Mouse (Mus musculus) MEL (cell line): Measurements from ENCODE around the gene Dnm1. TPM values are rescaled to one million over a fixed set of nuclear protein-coding genes. Genes with fewer than 3 reads are reported as not detected.

Experiments
- DNase-seq: peaks from one replicate; pipeline ENCODE4 v3.0.0; 2011; ENCODE audit warnings: low read depth, low spot score
- H3K27ac ChIP-seq: 2 replicates; pipeline ENCODE4 v1.5.1; 2012; ENCODE audit warnings: low read depth, mild to moderate bottlenecking, control low read depth, low read length, moderate library complexity; ENCODE audit not compliant: control insufficient read depth
- H3K27me3 ChIP-seq, 2 experiments: fragments of 150-350 bp in 1 of 2; sonication (generic) in 1 of 2; 2 replicates each; pipeline ENCODE4 v1.6.1; 2012; ENCODE audit warnings: low read length in 2 of 2, mild to moderate bottlenecking in 2 of 2, improper control_type of control experiment in 1 of 2, moderate library complexity in 1 of 2; ENCODE audit not compliant: insufficient read depth in 2 of 2, control insufficient read depth in 1 of 2
- H3K36me3 ChIP-seq, 2 experiments: 2 replicates each; pipeline ENCODE4 v1.6.1; 2012 to 2014; ENCODE audit warnings: low read length in 2 of 2, improper control_type of control experiment in 1 of 2, inconsistent platforms in 1 of 2, mild to moderate bottlenecking in 1 of 2; ENCODE audit not compliant: insufficient read depth in 2 of 2, control insufficient read depth in 1 of 2
- H3K4me1 ChIP-seq, 2 experiments: fragments of 150-350 bp in 1 of 2; sonication (generic) in 1 of 2; 2 replicates each; pipeline ENCODE4 v1.6.1; 2012; ENCODE audit warnings: low read length in 2 of 2, improper control_type of control experiment in 1 of 2, mild to moderate bottlenecking in 1 of 2; ENCODE audit not compliant: insufficient read depth in 2 of 2, control insufficient read depth in 1 of 2
- H3K4me3 ChIP-seq, 2 experiments: fragments of 150-350 bp in 1 of 2; sonication (generic) in 1 of 2; 2 replicates each; pipeline ENCODE4 v1.5.1; 2012; ENCODE audit warnings: low read depth in 2 of 2, low read length in 2 of 2, mild to moderate bottlenecking in 2 of 2, moderate library complexity in 2 of 2, control low read depth in 1 of 2, improper control_type of control experiment in 1 of 2; ENCODE audit not compliant: control insufficient read depth in 1 of 2, insufficient read depth in 1 of 2
- H3K79me2 ChIP-seq: 2 replicates; pipeline ENCODE4 v1.6.1; 2012; ENCODE audit warnings: mild to moderate bottlenecking, low read length, moderate library complexity; ENCODE audit not compliant: control insufficient read depth, poor library complexity, insufficient read depth
- H3K9ac ChIP-seq: 2 replicates; pipeline ENCODE4 v1.6.1; 2012; ENCODE audit warnings: low read depth, mild to moderate bottlenecking, control low read depth, low read length, moderate library complexity; ENCODE audit not compliant: control insufficient read depth, poor library complexity, severe bottlenecking
- H3K9me3 ChIP-seq: fragments of 150-350 bp; sonication (generic); replicated peaks from 2 replicates; pipeline ENCODE4 v1.6.1; 2012; ENCODE audit warnings: mild to moderate bottlenecking, low read length, improper control_type of control experiment, moderate library complexity; ENCODE audit not compliant: insufficient read depth
- BHLHE40 ChIP-seq: IDR thresholded peaks from 2 replicates; pipeline ENCODE4 v1.6.1; 2012; ENCODE audit warnings: low read depth, mild to moderate bottlenecking, inconsistent platforms, low read length, improper control_type of control experiment, borderline replicate concordance
- CHD1 ChIP-seq: IDR thresholded peaks from 2 replicates; pipeline ENCODE4 v1.6.1; 2012; ENCODE audit warnings: low read depth, mild to moderate bottlenecking, inconsistent platforms, low read length, improper control_type of control experiment
- CTCF ChIP-seq, 3 experiments: IDR thresholded peaks in 2 of 3; conservative IDR thresholded peaks in 1 of 3; 2 replicates each; pipeline ENCODE4 v1.5.1; 2011 to 2012; ENCODE audit warnings: low read length in 3 of 3, low read depth in 2 of 3, mild to moderate bottlenecking in 2 of 3, improper control_type of control experiment in 1 of 3, inconsistent platforms in 1 of 3, mixed read lengths in 1 of 3, moderate library complexity in 1 of 3; ENCODE audit not compliant: control insufficient read depth in 1 of 3, insufficient read depth in 1 of 3, poor library complexity in 1 of 3, severe bottlenecking in 1 of 3
- E2F4 ChIP-seq: IDR thresholded peaks from 2 replicates; pipeline ENCODE4 v1.6.1; 2011; ENCODE audit warnings: low read depth, low read length, improper control_type of control experiment, borderline replicate concordance
- ELF1 ChIP-seq: IDR thresholded peaks from 2 replicates; pipeline ENCODE4 v1.6.1; 2014; ENCODE audit warnings: low read depth, mild to moderate bottlenecking, inconsistent platforms, low read length, improper control_type of control experiment, moderate library complexity
- EP300 ChIP-seq, 2 experiments: IDR thresholded peaks; 2 replicates each; pipeline ENCODE4 v1.6.1; 2011; ENCODE audit warnings: improper control_type of control experiment in 2 of 2, low read length in 2 of 2, low read depth in 1 of 2, mild to moderate bottlenecking in 1 of 2
- HCFC1 ChIP-seq: IDR thresholded peaks from 2 replicates; pipeline ENCODE4 v1.6.1; 2012; ENCODE audit warnings: low read depth, mild to moderate bottlenecking, inconsistent platforms, low read length, improper control_type of control experiment, moderate library complexity
- MAFK ChIP-seq: IDR thresholded peaks from 2 replicates; pipeline ENCODE4 v1.6.1; 2011; ENCODE audit warnings: low read depth, mild to moderate bottlenecking, low read length, improper control_type of control experiment, borderline replicate concordance
- MAX ChIP-seq: IDR thresholded peaks from 2 replicates; pipeline ENCODE4 v1.6.1; 2011; ENCODE audit warnings: low read length, improper control_type of control experiment
- MAZ ChIP-seq: IDR thresholded peaks from 2 replicates; pipeline ENCODE4 v1.6.1; 2012; ENCODE audit warnings: low read depth, mild to moderate bottlenecking, inconsistent platforms, low read length, improper control_type of control experiment
- MXI1 ChIP-seq: IDR thresholded peaks from 2 replicates; pipeline ENCODE4 v1.6.1; 2011; ENCODE audit warnings: mild to moderate bottlenecking, low read depth, low read length, improper control_type of control experiment
- MYB ChIP-seq: IDR thresholded peaks from 2 replicates; pipeline ENCODE4 v1.6.1; 2011; ENCODE audit warnings: mild to moderate bottlenecking, low read depth, low read length, improper control_type of control experiment
- MYC ChIP-seq: IDR thresholded peaks from 2 replicates; pipeline ENCODE4 v1.6.1; 2011; ENCODE audit warnings: low read depth, mild to moderate bottlenecking, low read length, improper control_type of control experiment, moderate library complexity
- NELFE ChIP-seq: IDR thresholded peaks from 2 replicates; pipeline ENCODE4 v1.6.1; 2011; ENCODE audit warnings: low read depth, low read length, improper control_type of control experiment
- NRF1 ChIP-seq: IDR thresholded peaks from 2 replicates; pipeline ENCODE4 v1.6.1; 2014; ENCODE audit warnings: low read depth, mild to moderate bottlenecking, inconsistent platforms, low read length, improper control_type of control experiment, moderate library complexity; ENCODE audit not compliant: poor library complexity, insufficient read depth, severe bottlenecking
- POLR2A ChIP-seq, 2 experiments: IDR thresholded peaks; 2 replicates each; pipeline ENCODE4 v1.6.1; 2011 to 2012; ENCODE audit warnings: low read length in 2 of 2, mild to moderate bottlenecking in 2 of 2, control low read depth in 1 of 2, improper control_type of control experiment in 1 of 2, low read depth in 1 of 2, moderate library complexity in 1 of 2; ENCODE audit not compliant: control insufficient read depth in 1 of 2, insufficient read depth in 1 of 2, poor library complexity in 1 of 2
- POLR2AphosphoS2 ChIP-seq: IDR thresholded peaks from 2 replicates; pipeline ENCODE4 v1.6.1; 2011; ENCODE audit warnings: low read length, improper control_type of control experiment
- POLR2AphosphoS5 ChIP-seq: IDR thresholded peaks from 2 replicates; pipeline ENCODE4 v1.6.1; 2012; ENCODE audit warnings: low read depth, borderline replicate concordance, mild to moderate bottlenecking, inconsistent platforms, low read length, moderate library complexity, mixed read lengths
- RAD21 ChIP-seq: IDR thresholded peaks from 2 replicates; pipeline ENCODE4 v1.6.1; 2011; ENCODE audit warnings: mild to moderate bottlenecking, low read depth, low read length, improper control_type of control experiment
- SIN3A ChIP-seq: IDR thresholded peaks from 2 replicates; pipeline ENCODE4 v1.6.1; 2012; ENCODE audit warnings: low read length, improper control_type of control experiment, inconsistent platforms
- SMC3 ChIP-seq: IDR thresholded peaks from 2 replicates; pipeline ENCODE4 v1.6.1; 2011; ENCODE audit warnings: low read depth, low read length, improper control_type of control experiment
- TAL1 ChIP-seq: IDR thresholded peaks from 2 replicates; pipeline ENCODE4 v1.6.1; 2012; ENCODE audit warnings: mild to moderate bottlenecking, inconsistent platforms, low read length, moderate library complexity, mixed read lengths
- TCF12 ChIP-seq: IDR thresholded peaks from 2 replicates; pipeline ENCODE4 v1.6.1; 2014; ENCODE audit warnings: low read depth, mild to moderate bottlenecking, inconsistent platforms, low read length, improper control_type of control experiment, moderate library complexity
- UBTF ChIP-seq: IDR thresholded peaks from 2 replicates; pipeline ENCODE4 v1.6.1; 2012; ENCODE audit warnings: low read depth, mild to moderate bottlenecking, inconsistent platforms, low read length, improper control_type of control experiment, moderate library complexity, borderline replicate concordance; ENCODE audit not compliant: insufficient read depth
- USF1 ChIP-seq: IDR thresholded peaks from 2 replicates; pipeline ENCODE4 v1.6.1; 2014; ENCODE audit warnings: low read depth, mild to moderate bottlenecking, inconsistent platforms, low read length, improper control_type of control experiment, moderate library complexity
- ZKSCAN1 ChIP-seq: IDR thresholded peaks from 2 replicates; pipeline ENCODE4 v1.6.1; 2012; ENCODE audit warnings: low read depth, mild to moderate bottlenecking, inconsistent platforms, low read length, improper control_type of control experiment, moderate library complexity
- ZMIZ1 ChIP-seq: IDR thresholded peaks from 2 replicates; pipeline ENCODE4 v1.6.1; 2012; ENCODE audit warnings: low read depth, mild to moderate bottlenecking, inconsistent platforms, low read length, improper control_type of control experiment, moderate library complexity
- ZNF384 ChIP-seq: IDR thresholded peaks from 2 replicates; pipeline ENCODE4 v1.6.1; 2012; ENCODE audit warnings: low read depth, mild to moderate bottlenecking, inconsistent platforms, low read length, improper control_type of control experiment
- polyA plus RNA-seq, 2 experiments: library from polyadenylated mRNA; stranded (reverse) in 1 of 2; unstranded in 1 of 2; fragments of >175 nt in 1 of 2; fragments of >200 nt in 1 of 2; gene quantifications; 2 replicates each; pipeline versions ENCODE4 v1.2.1 to v1.2.4; 2012; ENCODE audit warnings: low replicate concordance in 2 of 2, low read depth in 1 of 2; ENCODE audit not compliant: insufficient read length in 2 of 2, insufficient read depth in 1 of 2, missing spikeins in 1 of 2
- total RNA-seq: library from RNA; depleted of rRNA; stranded (reverse); fragments of 300-350 nt; gene quantifications from 2 replicates; pipeline ENCODE4 v1.2.3, GENCODE M21; 2012

Gene Dnm1
- total and polyA plus RNA-seq, 3 experiments = 0.42 to 5.0 TPM; not detected in 1

DNA sequence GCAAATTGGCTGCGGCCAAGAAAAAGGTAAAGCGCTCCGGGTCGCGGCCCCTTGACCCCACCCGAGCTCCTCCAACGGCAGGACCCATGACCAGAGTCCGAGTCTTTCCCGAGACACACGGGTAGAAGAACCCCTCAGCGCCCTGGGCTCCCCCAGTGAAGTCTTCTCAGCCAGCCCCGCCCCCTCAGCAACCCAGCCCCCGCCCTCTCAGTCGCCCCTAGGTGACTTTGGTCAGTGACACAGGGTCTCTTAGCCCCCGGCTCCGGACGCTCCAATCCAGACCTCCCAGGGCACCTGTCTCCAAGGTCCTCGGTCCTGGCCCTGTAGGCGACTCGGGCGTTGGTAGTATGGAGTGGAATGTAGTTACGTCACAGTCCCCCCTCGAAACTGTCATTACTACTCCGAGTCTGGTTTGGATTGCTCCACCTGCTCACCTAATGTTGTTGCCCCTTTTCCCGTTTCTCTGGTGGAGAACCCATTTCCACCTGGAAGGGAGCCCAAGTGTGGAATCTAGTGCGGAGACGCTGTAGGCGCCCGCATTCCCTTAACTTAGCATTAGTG lies 64.7 kb downstream of the Dnm1 start:
- TF ChIP-seq MAX (peak; percentile 1; the same call in 1 of the 2 replicates), ZNF384 (no peak), NELFE (no peak), MAZ (peak; percentile 52), MYB (no peak), UBTF (no peak), MXI1 (no peak), TCF12 (no peak), SIN3A (peak; percentile 45), CHD1 (0 out of 2 replicates have a peak, but pooled peaks have one; percentile 40), TAL1 (no peak), SMC3 (no peak)
- TF ChIP-seq, all 39 proteins: peak for 4
- peak overlapping the region; percentile 94 for H3K9ac ChIP-seq
- H3K9me3 ChIP-seq = no peaks in the 10 kb centered on the region
- peaks cover 36% of the 10 kb centered on the region for H3K79me2 ChIP-seq
- H3K27me3 ChIP-seq = no peaks in the 10 kb centered on the region
- H3K27ac ChIP-seq = peak overlapping the region; percentile 47
- H3K4me1 ChIP-seq = peaks cover 3 to 12% of the 10 kb centered on the region in 2 experiments
- H3K36me3 ChIP-seq = peaks cover 3 to 19% of the 10 kb centered on the region in 2 experiments
- peak overlapping the region; percentile 95 to 96 for H3K4me3 ChIP-seq
- peak; percentile 71 for DNase-seq

DNA sequence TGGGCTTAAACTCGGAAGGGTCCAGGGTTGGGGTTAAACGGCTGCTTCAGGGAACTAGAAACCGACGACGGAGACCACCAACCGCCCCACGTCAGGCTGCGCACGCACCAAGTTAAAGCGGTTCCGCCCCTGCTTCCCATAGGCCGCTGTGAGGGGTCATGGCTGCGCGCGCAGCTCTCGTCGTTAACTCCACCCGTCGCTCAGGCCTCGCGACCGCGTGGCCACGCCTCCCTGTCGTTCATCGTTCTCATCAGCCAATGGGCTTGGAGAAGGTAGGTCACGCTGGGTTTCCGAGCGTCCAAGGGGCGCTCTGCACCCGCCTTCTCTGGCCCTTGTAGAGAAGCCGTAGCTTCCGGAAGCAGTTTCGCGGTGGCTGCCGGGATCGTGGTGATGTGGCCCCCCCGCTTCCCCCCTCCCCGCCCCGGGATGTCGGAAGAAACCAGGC lies 65.2 kb downstream of the Dnm1 start, which contains the start of gene Swi5:
Gene Swi5 (minus strand): TSS at position 153 of the 445 bp plus-strand sequence.
- Histone ChIP-seq H3K9ac (peak within 1 kb of the TSS; percentile 94), H3K4me3 (peak within 1 kb of the TSS; percentile 95 to 96), H3K27me3 (no peaks in the 10 kb centered on the region), H3K9me3 (no peaks in the 10 kb centered on the region), H3K36me3 (peaks cover 3 to 19% of the 10 kb centered on the region in 2 experiments), H3K4me1 (peaks cover 3 to 12% of the 10 kb centered on the region in 2 experiments), H3K79me2 (peaks cover 36% of the 10 kb centered on the region), H3K27ac (peak within 1 kb of the TSS; percentile 77)
- peak; percentile 100 for DNase-seq
- TF ChIP-seq POLR2AphosphoS5 (no peak), MYC (peak; percentile 75; the same call in 1 of the 2 replicates), TAL1 (no peak), EP300 (IDR thresholded peaks at IDR 0.05; ENCODE audit: low read depth in 1 of 2, low read length in 2 of 2) (no peak), ELF1 (peak; percentile 84), MAFK (no peak), E2F4 (no peak), ZMIZ1 (peak; percentile 74; the same call in 1 of the 2 replicates), SMC3 (no peak), BHLHE40 (no peak), RAD21 (no peak), NELFE (peak; percentile 93), POLR2AphosphoS2 (peak; percentile 86; the same call in 1 of the 2 replicates), USF1 (peak; percentile 94), MYB (peak; percentile 86), ZNF384 (no peak), NRF1 (peak; percentile 85), MAX (peak; percentile 83), MAZ (peak; percentile 94), CTCF (IDR thresholded peaks at IDR 0.05 in 2 of 3, conservative IDR thresholded peaks at IDR 0.05 in 1 of 3; ENCODE audit: control insufficient read depth in 1 of 3, insufficient read depth in 1 of 3, low read depth in 2 of 3, low read length in 3 of 3, poor library complexity in 1 of 3, severe bottlenecking in 1 of 3) (no peak), TCF12 (peak; percentile 25; the same call in 1 of the 2 replicates), ZKSCAN1 (no peak), CHD1 (no peak), POLR2A (IDR thresholded peaks at IDR 0.05; ENCODE audit: control insufficient read depth in 1 of 2, insufficient read depth in 1 of 2, low read depth in 1 of 2, low read length in 2 of 2, poor library complexity in 1 of 2) (peak in 1 of 2 experiments; percentile 97; a peak in 3 of 4 replicates), HCFC1 (peak; percentile 85), UBTF (no peak)
